Mouse (Mus musculus) gastrocnemius, postnatal 4 days (tissue): ENCODE data around the gene Apc2. TPM values are rescaled to one million over a fixed set of nuclear protein-coding genes. Genes with fewer than 3 reads are reported as not detected.

Experiments used
- DNase-seq, 2 experiments: peaks; one replicate each; pipeline ENCODE4 v3.0.0; 2021 to 2022; ENCODE audit warnings: low spot score in 2 of 2, mixed read lengths in 2 of 2
- total RNA-seq, 2 experiments: library from RNA; stranded (reverse); gene quantifications; 2 replicates each; pipeline ENCODE4 v1.2.3; 2021

Apc2 gene
- total RNA-seq, 2 experiments from 2014 or later = 0.73 to 2.1 TPM

GRCm38 (mm10) chr10:80292251-80293146 is 3.3 kb upstream of the Apc2 start, which contains the start of gene Rps15:
Gene Rps15 (plus strand): TSS chr10:80292453.
- DNase-seq = peak; percentile 93 to 96

- no peak for DNase-seq
These were observed 2.5 kb upstream of the Apc2 start for GRCm38 (mm10) chr10:80293325-80293724.

- no peak for DNase-seq
These were observed 1.5 kb upstream of the Apc2 start for GRCm38 (mm10) chr10:80294311-80294710.

- DNase-seq = no peak
These were observed 931 bp upstream of the Apc2 start for GRCm38 (mm10) chr10:80294788-80295303.

- no peak for DNase-seq
These were observed 1.0 kb downstream of the Apc2 start for GRCm38 (mm10) chr10:80296824-80297223.

GRCm38 (mm10) chr10:80297526-80298133 is 1.9 kb downstream of the Apc2 start:
- DNase-seq = no peak

GRCm38 (mm10) chr10:80298571-80299281 is 2.9 kb downstream of the Apc2 start:
- DNase-seq = no peak

GRCm38 (mm10) chr10:80299301-80299700 is 3.5 kb downstream of the Apc2 start:
- DNase-seq = no peak

- DNase-seq = no peak
These were observed 4.0 kb downstream of the Apc2 start for GRCm38 (mm10) chr10:80299824-80300223.

- DNase-seq = no peak
These were observed 5.0 kb downstream of the Apc2 start for GRCm38 (mm10) chr10:80300672-80301181.

GRCm38 (mm10) chr10:80301256-80302081 is 5.7 kb downstream of the Apc2 start:
- no peak for DNase-seq

GRCm38 (mm10) chr10:80302082-80302355 is 6.2 kb downstream of the Apc2 start:
- DNase-seq = no peak

- DNase-seq = peak in 1 of 2 experiments; percentile 62
These were observed 6.7 kb downstream of the Apc2 start for GRCm38 (mm10) chr10:80302471-80302881.

GRCm38 (mm10) chr10:80304458-80304857 is 8.7 kb downstream of the Apc2 start:
- DNase-seq = no peak

- no peak for DNase-seq
These were observed 9.1 kb downstream of the Apc2 start for GRCm38 (mm10) chr10:80304862-80305261.

GRCm38 (mm10) chr10:80311560-80311959 is 15.8 kb downstream of the Apc2 start:
- DNase-seq = no peak

GRCm38 (mm10) chr10:80312586-80313504 is 17.1 kb downstream of the Apc2 start:
- no peak for DNase-seq

- DNase-seq = no peak
These were observed 17.9 kb downstream of the Apc2 start for GRCm38 (mm10) chr10:80313627-80314201.

GRCm38 (mm10) chr10:80314494-80315001 is 18.8 kb downstream of the Apc2 start:
- no peak for DNase-seq
